Mouse (Mus musculus) kidney, postnatal 0 days (tissue): Measurements from ENCODE around the gene Nlrc5. TPM values are rescaled to one million over a fixed set of nuclear protein-coding genes. Genes with fewer than 3 reads are reported as not detected.

Experiments used
- ATAC-seq: fragments of 200-750 bp; cut with Nextera tagmentation; replicated peaks from 2 replicates; pipeline ENCODE4 v1.8.0; 2017; ENCODE audit warnings: low read depth, moderate number of reproducible peaks, moderate TSS enrichment, moderate library complexity; ENCODE audit not compliant: low FRiP score
- DNase-seq: peaks from one replicate; pipeline ENCODE4 v3.0.0-alpha.2; 2016; ENCODE audit warnings: low spot score
- H3K27ac ChIP-seq: fragments of 300-500 bp; sonication (generic); 2 replicates; pipeline ENCODE4 v1.5.1; 2014; ENCODE audit warnings: mild to moderate bottlenecking
- H3K27me3 ChIP-seq: fragments of 300-500 bp; sonication (generic); 2 replicates; pipeline ENCODE4 v1.6.1; 2014; ENCODE audit warnings: low read length, mixed read lengths; ENCODE audit not compliant: insufficient read depth
- H3K36me3 ChIP-seq: fragments of 300-500 bp; sonication (generic); 2 replicates; pipeline ENCODE4 v1.6.1; 2014; ENCODE audit warnings: low read length, mixed read lengths; ENCODE audit not compliant: insufficient read depth
- H3K4me1 ChIP-seq: fragments of 300-500 bp; sonication (generic); replicated peaks from 2 replicates; pipeline ENCODE4 v1.6.1; 2014; ENCODE audit warnings: antibody characterized with exemption, low read length, mixed read lengths; ENCODE audit not compliant: insufficient read depth
- H3K4me2 ChIP-seq: fragments of 300-500 bp; sonication (generic); 2 replicates; pipeline ENCODE4 v1.6.1; 2014; ENCODE audit warnings: mild to moderate bottlenecking, low read length, moderate library complexity, mixed read lengths
- H3K4me3 ChIP-seq: fragments of 300-500 bp; sonication (generic); replicated peaks from 2 replicates; pipeline ENCODE4 v1.5.1; 2014; ENCODE audit warnings: low read depth, low read length
- H3K9ac ChIP-seq: fragments of 300-500 bp; sonication (generic); 2 replicates; pipeline ENCODE4 v1.6.1; 2014; ENCODE audit warnings: low read depth, low read length
- H3K9me3 ChIP-seq: fragments of 300-500 bp; sonication (generic); replicated peaks from 2 replicates; pipeline ENCODE4 v1.6.1; 2016; ENCODE audit warnings: low read length, inconsistent platforms, mixed read lengths
- CTCF ChIP-seq: IDR thresholded peaks from 2 replicates; pipeline ENCODE4 v1.5.1; 2016; ENCODE audit warnings: antibody characterized with exemption, low read depth, mild to moderate bottlenecking, moderate library complexity
- WGBS: fragments of 180-500 bp; shearing (Covaris S2); extraction: QIAGEN DNeasy Blood & Tissue Kit; methylation state at CpG from one replicate; pipeline ENCODE4 v1.1.7; 2014; 5-methylcytosine and 5-hydroxymethylcytosine counted together
- polyA plus RNA-seq: library from polyadenylated mRNA; unstranded; fragments of >200 nt; fragmentation: Nextera tagmentation; extraction: Ambion mirVana; gene quantifications from 2 replicates; pipeline ENCODE4 v1.2.1, GENCODE M21; 2015

The Nlrc5 gene
- polyA plus RNA-seq, 1 experiment from 2014 or later: 0.28 TPM

- Histone ChIP-seq H3K4me1 (no peaks in the 10 kb centered on the region), H3K9me3 (no peaks in the 10 kb centered on the region), H3K9ac (no peak overlapping the region), H3K27me3 (no peaks in the 10 kb centered on the region), H3K4me2 (no peak overlapping the region), H3K36me3 (no peaks in the 10 kb centered on the region), H3K4me3 (no peak overlapping the region), H3K27ac (no peak overlapping the region)
- no peak; the same call in 1 of the 2 replicates for ATAC-seq
- no peak for DNase-seq
- TF ChIP-seq CTCF: no peak
- WGBS: 33% methylated on average over 2 of the region's 3 CpGs
Observed at GRCm38 (mm10) chr8:94516766-94517165, 82.6 kb downstream of the Nlrc5 start.

DNA sequence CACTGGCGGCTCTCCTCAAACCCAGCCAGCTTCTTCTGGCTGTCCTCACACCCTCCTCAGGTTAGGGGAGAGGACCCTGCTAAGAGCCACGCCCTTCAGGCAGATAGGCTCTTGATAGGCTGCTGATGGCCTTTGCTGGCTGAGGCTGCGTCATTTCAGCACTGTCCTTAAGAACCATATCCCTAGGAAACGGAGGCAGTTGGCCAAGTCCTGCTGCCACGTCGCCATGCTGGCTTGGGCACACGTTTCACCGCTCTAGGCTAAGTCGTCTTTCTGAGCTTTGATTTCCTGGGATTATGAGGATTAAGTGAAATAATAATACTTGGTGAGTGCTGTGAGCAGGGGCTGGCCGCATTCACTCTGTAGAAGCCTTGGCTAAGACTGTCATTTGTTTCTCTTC, 84.2 kb downstream of the Nlrc5 start:
- Histone ChIP-seq H3K9me3 (no peaks in the 10 kb centered on the region), H3K9ac (no peak overlapping the region), H3K4me1 (no peaks in the 10 kb centered on the region), H3K4me2 (no peak overlapping the region), H3K36me3 (no peaks in the 10 kb centered on the region), H3K27ac (no peak overlapping the region), H3K27me3 (no peaks in the 10 kb centered on the region), H3K4me3 (no peak overlapping the region)
- TF ChIP-seq CTCF: no peak
- ATAC-seq: no peak
- no peak for DNase-seq
- 77% methylated on average over 10 of the region's 10 CpGs for WGBS

DNA sequence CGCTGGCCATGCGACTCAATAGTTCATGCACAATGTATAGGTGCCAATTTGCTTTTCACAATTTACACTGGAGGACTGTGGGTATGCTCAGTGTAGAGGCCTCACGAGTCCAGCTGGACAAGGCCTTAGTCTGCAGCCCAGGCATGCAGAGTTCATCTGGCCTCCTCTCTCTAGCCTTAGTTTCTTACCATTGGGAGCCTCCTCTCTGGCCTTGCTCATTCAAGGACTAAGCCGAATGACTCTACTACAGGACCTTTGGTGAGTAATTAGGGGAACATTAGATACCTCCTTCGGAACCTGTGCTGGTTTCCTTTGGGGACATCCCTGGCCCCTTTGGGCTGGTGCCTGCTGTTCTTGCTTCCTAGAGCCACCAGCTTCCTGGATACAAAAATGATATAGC, 84.9 kb downstream of the Nlrc5 start:
- Histone ChIP-seq H3K4me1 (no peaks in the 10 kb centered on the region), H3K9ac (no peak overlapping the region), H3K36me3 (no peaks in the 10 kb centered on the region), H3K27me3 (no peaks in the 10 kb centered on the region), H3K4me3 (no peak overlapping the region), H3K9me3 (no peaks in the 10 kb centered on the region), H3K4me2 (no peak overlapping the region), H3K27ac (no peak overlapping the region)
- DNase-seq (no peak), ATAC-seq (no peak)
- TF ChIP-seq CTCF: no peak
- 94% methylated on average over 5 of the region's 5 CpGs for WGBS

DNA sequence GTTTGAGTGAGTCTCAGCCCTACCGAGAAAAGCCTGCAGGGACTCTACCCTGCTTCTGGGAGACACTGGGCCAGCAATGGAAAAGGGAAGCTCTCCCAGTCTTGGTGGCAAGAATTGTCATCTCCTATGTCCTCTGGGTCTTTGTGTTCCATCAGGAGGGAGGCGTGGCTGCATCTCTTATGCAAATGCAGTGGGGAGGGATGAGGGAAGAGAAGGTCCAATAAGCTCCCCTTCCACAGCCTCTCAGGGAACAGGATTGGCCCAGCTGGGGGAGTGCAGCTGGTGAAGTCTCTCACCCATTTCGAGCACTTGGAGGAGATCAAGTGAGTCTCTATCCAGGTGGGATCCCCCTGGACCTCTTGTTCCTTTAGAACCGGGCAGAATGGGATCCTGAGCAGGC, 87.3 kb downstream of the Nlrc5 start:
- H3K9me3 ChIP-seq: no peaks in the 10 kb centered on the region
- H3K4me2 ChIP-seq: no peak overlapping the region
- no peak overlapping the region for H3K27ac ChIP-seq
- no peaks in the 10 kb centered on the region for H3K27me3 ChIP-seq
- WGBS: 53% methylated on average over 4 of the region's 4 CpGs
- H3K4me3 ChIP-seq: no peak overlapping the region
- no peak overlapping the region for H3K9ac ChIP-seq
- no peaks in the 10 kb centered on the region for H3K36me3 ChIP-seq
- no peak for TF ChIP-seq CTCF
- no peak for DNase-seq
- ATAC-seq: no peak
- no peaks in the 10 kb centered on the region for H3K4me1 ChIP-seq

GRCm38 (mm10) chr8:94522482-94522881, 88.3 kb downstream of the Nlrc5 start:
- Histone ChIP-seq H3K4me2 (no peak overlapping the region), H3K4me1 (no peaks in the 10 kb centered on the region), H3K4me3 (no peak overlapping the region), H3K27me3 (no peaks in the 10 kb centered on the region), H3K36me3 (no peaks in the 10 kb centered on the region), H3K9me3 (no peaks in the 10 kb centered on the region), H3K9ac (no peak overlapping the region), H3K27ac (no peak overlapping the region)
- WGBS: 80% methylated on average over 3 of the region's 3 CpGs
- DNase-seq (no peak), ATAC-seq (no peak)
- no peak for TF ChIP-seq CTCF

- Histone ChIP-seq H3K4me2 (no peak overlapping the region), H3K27ac (no peak overlapping the region), H3K4me1 (no peaks in the 10 kb centered on the region), H3K4me3 (no peak overlapping the region), H3K9ac (no peak overlapping the region), H3K9me3 (no peaks in the 10 kb centered on the region), H3K36me3 (no peaks in the 10 kb centered on the region), H3K27me3 (no peaks in the 10 kb centered on the region)
- ATAC-seq (no peak), DNase-seq (no peak)
- WGBS: 84% methylated on average over 9 of the region's 9 CpGs
- TF ChIP-seq CTCF: no peak
Observed at GRCm38 (mm10) chr8:94524554-94524953, 90.4 kb downstream of the Nlrc5 start.

DNA sequence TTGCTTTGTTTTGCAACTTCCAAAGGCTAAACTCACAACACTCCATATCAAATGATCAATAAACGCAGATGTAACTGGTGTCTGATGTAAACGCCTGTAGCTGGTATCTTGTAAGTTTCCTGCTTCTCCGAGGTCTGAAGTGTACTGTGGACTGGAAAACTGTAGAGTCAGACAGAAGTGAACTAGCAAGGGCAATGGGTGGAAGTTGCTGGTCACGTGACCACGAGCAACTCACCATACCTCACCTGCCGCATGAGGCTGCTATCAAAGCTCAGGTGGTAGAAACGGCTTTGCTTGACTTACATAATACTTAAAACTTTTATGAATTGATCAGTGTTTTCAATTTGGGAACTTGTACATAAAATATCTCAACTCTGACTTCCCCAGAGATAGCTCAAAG, 93.0 kb downstream of the Nlrc5 start:
- Histone ChIP-seq H3K4me1 (no peaks in the 10 kb centered on the region), H3K36me3 (no peaks in the 10 kb centered on the region), H3K9ac (no peak overlapping the region), H3K4me2 (no peak overlapping the region), H3K27me3 (no peaks in the 10 kb centered on the region), H3K9me3 (no peaks in the 10 kb centered on the region), H3K4me3 (no peak overlapping the region), H3K27ac (no peak overlapping the region)
- ATAC-seq: no peak
- DNase-seq: no peak
- WGBS: 81% methylated on average over 7 of the region's 7 CpGs
- no peak for TF ChIP-seq CTCF
